Mouse (Mus musculus): Measurements from ENCODE around the gene Ttc3. TPM values are rescaled to one million over a fixed set of nuclear protein-coding genes. Genes with fewer than 3 reads are reported as not detected.
A peak's percentile ranks its signal among the peaks of the same experiment; 100 is the strongest.

The Ttc3 gene
- polyA plus RNA-seq, 1 experiment from 2014 or later: 25.0 TPM

DNA sequence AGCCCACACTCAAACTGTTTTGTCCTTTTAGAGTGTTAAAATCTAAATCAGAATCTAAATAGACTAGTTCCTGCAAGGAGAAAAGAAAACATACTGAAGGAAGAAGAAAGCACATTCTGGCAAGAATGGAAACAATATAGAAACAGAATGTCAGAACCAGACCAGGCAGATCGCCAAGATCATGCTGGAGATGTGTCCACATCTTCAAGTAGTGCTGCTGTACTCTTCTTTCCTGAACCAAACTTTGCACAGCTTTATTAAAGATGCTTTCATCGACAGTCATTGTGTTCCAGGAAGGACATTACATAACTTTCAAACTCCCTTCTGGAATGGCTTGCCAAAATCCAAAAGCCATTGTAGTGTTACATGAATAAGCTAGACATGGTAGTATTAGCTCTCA, 66.4 kb downstream of the Ttc3 start:
- Histone ChIP-seq H3K36me3 (ENCODE audit: control insufficient read depth, insufficient read depth) (peaks cover 24% of the 10 kb centered on the region), H3K9ac (ENCODE audit: low read depth, low read length) (no peak overlapping the region), H3K27me3 (ENCODE audit: control insufficient read depth, insufficient read depth, low read depth, low read length) (no peaks in the 10 kb centered on the region), H3K27ac (ENCODE audit: low read length) (no peak overlapping the region), H3K4me2 (ENCODE audit: low read depth, low read length) (no peak overlapping the region), H3K9me3 (replicated peaks; ENCODE audit: control insufficient read depth, low read length) (no peaks in the 10 kb centered on the region), H3K4me1 (ENCODE audit: control insufficient read depth, low read depth, low read length) (no peaks in the 10 kb centered on the region), H3K4me3 (ENCODE audit: low read depth, low read length) (no peak overlapping the region)
- 67% methylated on average over 2 of the region's 2 CpGs for WGBS (ENCODE audit: insufficient replicate concordance)
- no peak for ATAC-seq (ENCODE audit: low read depth)

DNA sequence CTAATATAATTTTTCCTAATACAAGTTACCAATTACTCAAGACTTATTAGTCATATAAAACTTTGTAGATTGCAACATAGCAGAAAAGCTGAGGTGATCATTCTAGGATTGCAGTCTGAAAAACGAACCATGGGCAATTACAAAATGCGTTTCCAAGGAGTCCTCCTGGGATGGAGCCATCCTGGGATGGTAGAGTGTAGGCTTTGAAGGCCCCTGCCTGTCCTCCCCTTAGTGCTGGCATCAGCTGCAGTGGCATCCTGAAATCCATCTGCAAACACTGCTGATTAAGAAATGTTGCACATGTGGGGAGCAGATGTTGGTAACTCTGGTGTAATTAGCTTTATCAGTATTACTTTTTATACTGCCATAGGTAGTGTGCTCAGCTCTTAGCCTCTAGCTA, 70.9 kb downstream of the Ttc3 start:
- Histone ChIP-seq H3K27ac (ENCODE audit: low read length) (no peak overlapping the region), H3K9me3 (replicated peaks; ENCODE audit: control insufficient read depth, low read length) (no peaks in the 10 kb centered on the region)
- whole genome bisulfite sequencing (ENCODE audit: insufficient replicate concordance): 58% methylated on average over 2 of the region's 2 CpGs

DNA sequence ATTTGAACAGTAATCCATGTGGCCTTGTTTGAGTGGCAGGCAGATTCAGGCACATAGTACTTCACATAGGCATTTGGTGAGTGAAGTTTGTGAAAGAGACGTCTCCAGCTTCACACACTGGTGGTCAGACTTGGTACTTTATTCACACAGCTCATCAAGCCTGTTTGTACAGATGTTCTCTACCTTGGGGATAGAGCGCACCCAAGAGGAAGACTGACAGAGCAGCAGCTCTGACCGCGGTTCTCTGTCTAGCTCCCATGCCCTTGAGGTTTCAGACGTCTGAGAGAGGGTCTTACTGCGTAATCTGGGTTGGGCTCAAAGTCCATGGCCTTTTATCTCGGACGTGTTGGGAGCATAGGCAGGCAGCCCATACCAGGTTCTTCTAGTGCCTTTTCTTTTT, 78.7 kb downstream of the Ttc3 start:
- peak; percentile 39; the same call in 1 of the 2 replicates for ATAC-seq (ENCODE audit: low read depth)
- no peak overlapping the region; the same call in 1 of the 2 replicates for H3K27ac ChIP-seq (ENCODE audit: low read length)
- no peak overlapping the region for H3K4me3 ChIP-seq (ENCODE audit: low read depth, low read length)
- H3K9ac ChIP-seq (ENCODE audit: low read depth, low read length): no peak overlapping the region
- no peaks in the 10 kb centered on the region for H3K9me3 ChIP-seq (replicated peaks; ENCODE audit: control insufficient read depth, low read length)
- H3K4me2 ChIP-seq (ENCODE audit: low read depth, low read length): no peak overlapping the region
- H3K4me1 ChIP-seq (ENCODE audit: control insufficient read depth, low read depth, low read length): peaks cover 2% of the 10 kb centered on the region
- no peaks in the 10 kb centered on the region for H3K36me3 ChIP-seq (ENCODE audit: control insufficient read depth, insufficient read depth)
- WGBS (ENCODE audit: insufficient replicate concordance): 63% methylated on average over 8 of the region's 8 CpGs
- H3K27me3 ChIP-seq (ENCODE audit: control insufficient read depth, insufficient read depth, low read depth, low read length): no peaks in the 10 kb centered on the region

More for the DNA sequence above, 70.9 kb downstream of the Ttc3 start:
- peaks cover 26% of the 10 kb centered on the region for H3K36me3 ChIP-seq (ENCODE audit: control insufficient read depth, insufficient read depth)
- H3K27me3 ChIP-seq (ENCODE audit: control insufficient read depth, insufficient read depth, low read depth, low read length): no peaks in the 10 kb centered on the region
- H3K9ac ChIP-seq (ENCODE audit: low read depth, low read length): no peak overlapping the region
- no peaks in the 10 kb centered on the region for H3K4me1 ChIP-seq (ENCODE audit: control insufficient read depth, low read depth, low read length)
- no peak overlapping the region for H3K4me3 ChIP-seq (ENCODE audit: low read depth, low read length)
- ATAC-seq (ENCODE audit: low read depth): no peak
- no peak overlapping the region for H3K4me2 ChIP-seq (ENCODE audit: low read depth, low read length)

DNA sequence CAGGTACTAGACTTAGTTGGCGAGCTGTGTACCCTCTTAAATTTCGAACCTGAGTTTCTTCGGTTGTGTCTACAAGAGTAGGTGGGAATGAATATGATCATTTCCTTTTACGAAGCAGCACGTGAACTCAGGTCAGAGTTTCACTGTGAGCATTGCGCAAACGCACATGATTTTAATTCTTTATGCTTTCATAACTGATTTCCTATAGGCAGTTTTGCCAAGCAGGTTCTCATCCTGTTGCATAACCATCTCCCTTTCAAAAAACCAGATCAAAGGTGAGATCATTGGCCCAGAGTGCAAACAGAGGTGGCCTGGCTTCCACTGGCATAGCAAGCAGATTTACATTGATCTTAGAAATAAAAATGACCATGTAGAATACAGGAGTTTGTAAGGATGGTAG, 79.2 kb downstream of the Ttc3 start:
- Histone ChIP-seq H3K27ac (ENCODE audit: low read length) (no peak overlapping the region), H3K4me1 (ENCODE audit: control insufficient read depth, low read depth, low read length) (peaks cover 2% of the 10 kb centered on the region), H3K4me3 (ENCODE audit: low read depth, low read length) (no peak overlapping the region), H3K4me2 (ENCODE audit: low read depth, low read length) (no peak overlapping the region), H3K9me3 (replicated peaks; ENCODE audit: control insufficient read depth, low read length) (no peaks in the 10 kb centered on the region), H3K27me3 (ENCODE audit: control insufficient read depth, insufficient read depth, low read depth, low read length) (no peaks in the 10 kb centered on the region), H3K36me3 (ENCODE audit: control insufficient read depth, insufficient read depth) (no peaks in the 10 kb centered on the region), H3K9ac (ENCODE audit: low read depth, low read length) (no peak overlapping the region)
- 75% methylated on average over 7 of the region's 7 CpGs for WGBS (ENCODE audit: insufficient replicate concordance)
- peak; percentile 54; the same call in 1 of the 2 replicates for ATAC-seq (ENCODE audit: low read depth)

DNA sequence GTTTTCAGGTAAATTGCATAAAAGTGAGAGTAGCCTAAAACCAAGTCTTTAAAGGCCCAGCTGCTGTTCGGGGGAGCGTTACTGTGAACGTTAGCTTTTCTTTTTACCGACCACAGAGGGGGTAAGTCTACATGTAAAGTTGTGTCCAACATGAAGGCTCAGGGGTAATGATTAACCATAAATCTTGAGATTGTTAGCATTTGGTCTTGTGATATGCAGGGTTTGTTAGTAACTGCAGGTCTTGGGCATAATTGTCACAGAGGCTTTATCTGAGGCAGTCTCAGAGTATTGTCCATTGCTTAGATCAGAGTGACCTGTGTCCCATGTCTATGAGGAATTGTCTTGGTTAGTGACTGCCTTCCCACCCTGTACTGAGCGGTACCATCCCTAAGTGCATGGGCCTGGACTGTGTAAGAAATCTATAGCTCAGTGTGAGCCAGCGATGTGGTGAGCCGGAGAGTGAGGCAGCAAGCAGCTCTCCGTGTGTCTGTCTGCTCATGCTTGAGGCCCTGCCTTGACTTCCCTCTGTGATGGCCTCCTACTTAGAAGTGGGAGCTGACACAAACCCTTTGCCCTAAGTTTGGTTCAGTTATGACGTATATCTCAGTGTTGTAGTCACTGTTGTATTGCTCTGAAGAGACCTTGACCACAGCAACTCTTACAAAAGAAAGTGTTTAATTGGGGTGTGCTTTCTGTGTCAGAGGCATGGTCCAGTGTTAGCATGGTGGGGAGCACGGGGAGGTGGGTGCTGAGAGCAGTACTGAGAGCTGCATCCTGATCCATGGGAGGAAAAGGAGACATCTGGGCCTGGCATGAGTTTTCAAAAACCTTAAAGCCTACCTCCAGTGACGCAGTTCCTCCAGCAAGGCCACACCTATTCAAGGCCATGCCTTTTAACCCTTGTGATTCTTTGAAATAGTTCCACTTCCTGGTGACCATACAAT, 81.4 kb downstream of the Ttc3 start:
- Histone ChIP-seq H3K4me3 (ENCODE audit: low read depth, low read length) (no peak overlapping the region), H3K9ac (ENCODE audit: low read depth, low read length) (no peak overlapping the region), H3K4me1 (ENCODE audit: control insufficient read depth, low read depth, low read length) (peaks cover 2% of the 10 kb centered on the region), H3K9me3 (replicated peaks; ENCODE audit: control insufficient read depth, low read length) (no peaks in the 10 kb centered on the region), H3K27ac (ENCODE audit: low read length) (no peak overlapping the region), H3K36me3 (ENCODE audit: control insufficient read depth, insufficient read depth) (no peaks in the 10 kb centered on the region; the same call in 1 of the 2 replicates), H3K4me2 (ENCODE audit: low read depth, low read length) (no peak overlapping the region), H3K27me3 (ENCODE audit: control insufficient read depth, insufficient read depth, low read depth, low read length) (no peaks in the 10 kb centered on the region)
- ATAC-seq (ENCODE audit: low read depth): no peak
- 71% methylated on average over 11 of the region's 11 CpGs for WGBS (ENCODE audit: insufficient replicate concordance)

DNA sequence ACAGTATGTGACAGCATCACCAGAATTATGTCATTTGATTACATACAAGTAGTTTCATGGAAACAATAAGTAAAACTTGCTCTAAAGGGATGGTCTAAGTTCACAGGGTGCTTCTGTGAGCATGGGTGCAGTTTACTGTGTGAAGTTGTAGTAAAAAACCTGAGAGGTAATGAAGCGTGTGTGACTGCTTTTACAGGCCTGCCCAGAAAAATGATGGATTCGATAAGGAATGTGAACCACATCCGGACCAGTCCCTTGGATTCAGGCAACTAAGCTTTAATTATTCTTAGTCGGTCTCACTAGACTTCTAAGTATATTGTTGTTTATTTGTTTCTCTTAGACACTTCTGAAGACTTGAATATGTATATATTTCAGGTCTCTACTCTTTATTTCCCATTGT, 82.3 kb downstream of the Ttc3 start:
- 74% methylated on average over 4 of the region's 4 CpGs for WGBS (ENCODE audit: insufficient replicate concordance)
- Histone ChIP-seq H3K9me3 (replicated peaks; ENCODE audit: control insufficient read depth, low read length) (no peaks in the 10 kb centered on the region), H3K36me3 (ENCODE audit: control insufficient read depth, insufficient read depth) (no peaks in the 10 kb centered on the region; the same call in 1 of the 2 replicates), H3K9ac (ENCODE audit: low read depth, low read length) (no peak overlapping the region), H3K27me3 (ENCODE audit: control insufficient read depth, insufficient read depth, low read depth, low read length) (no peaks in the 10 kb centered on the region), H3K4me2 (ENCODE audit: low read depth, low read length) (no peak overlapping the region), H3K27ac (ENCODE audit: low read length) (no peak overlapping the region), H3K4me3 (ENCODE audit: low read depth, low read length) (no peak overlapping the region), H3K4me1 (ENCODE audit: control insufficient read depth, low read depth, low read length) (peaks cover 2% of the 10 kb centered on the region)
- ATAC-seq (ENCODE audit: low read depth): no peak

DNA sequence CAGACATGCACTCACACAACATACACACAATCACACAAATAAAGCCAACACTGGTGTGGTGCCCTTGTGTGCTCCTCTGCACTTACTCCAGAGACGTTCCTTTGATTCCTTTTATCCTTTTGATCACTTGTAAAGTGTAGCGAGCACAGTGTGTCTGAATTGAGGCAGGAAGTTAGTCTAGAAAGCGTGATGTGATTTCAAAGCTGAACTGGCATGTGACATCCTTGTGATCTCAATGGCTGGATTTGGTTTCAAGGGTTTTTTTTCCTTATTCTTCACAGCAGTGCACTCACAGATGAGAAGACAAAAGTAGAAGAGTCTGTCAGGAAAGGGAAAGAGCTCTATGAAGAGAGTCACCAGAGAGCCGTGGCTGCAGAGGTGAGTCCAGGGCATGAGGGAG, 83.7 kb downstream of the Ttc3 start:
- Histone ChIP-seq H3K36me3 (ENCODE audit: control insufficient read depth, insufficient read depth) (peaks cover 3% of the 10 kb centered on the region), H3K4me1 (ENCODE audit: control insufficient read depth, low read depth, low read length) (peaks cover 2% of the 10 kb centered on the region), H3K27me3 (ENCODE audit: control insufficient read depth, insufficient read depth, low read depth, low read length) (no peaks in the 10 kb centered on the region), H3K27ac (ENCODE audit: low read length) (no peak overlapping the region), H3K9ac (ENCODE audit: low read depth, low read length) (no peak overlapping the region), H3K4me3 (ENCODE audit: low read depth, low read length) (no peak overlapping the region), H3K9me3 (replicated peaks; ENCODE audit: control insufficient read depth, low read length) (no peaks in the 10 kb centered on the region), H3K4me2 (ENCODE audit: low read depth, low read length) (no peak overlapping the region)
- 68% methylated on average over 4 of the region's 4 CpGs for WGBS (ENCODE audit: insufficient replicate concordance)
- no peak for ATAC-seq (ENCODE audit: low read depth)

DNA sequence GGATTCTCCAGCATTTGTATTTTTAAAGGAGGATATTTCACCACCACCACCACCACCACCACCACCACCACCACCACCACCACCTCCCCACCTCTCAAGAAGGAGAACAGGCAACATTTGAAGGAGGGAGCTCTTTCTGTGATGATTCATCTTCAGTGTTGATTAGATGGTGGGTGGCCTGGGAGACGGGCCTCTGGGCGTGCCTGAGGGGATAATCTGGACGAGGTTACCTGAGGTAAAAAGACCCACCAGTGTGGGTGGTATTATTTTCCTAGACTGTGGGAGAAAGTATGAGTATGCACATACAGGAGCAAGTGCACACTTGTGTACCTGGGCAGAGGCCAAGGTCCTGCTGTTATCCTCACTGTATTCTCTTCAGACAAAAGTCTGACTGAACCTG, 93.6 kb downstream of the Ttc3 start:
- Histone ChIP-seq H3K4me3 (ENCODE audit: low read depth, low read length) (no peak overlapping the region), H3K27me3 (ENCODE audit: control insufficient read depth, insufficient read depth, low read depth, low read length) (no peaks in the 10 kb centered on the region), H3K9me3 (replicated peaks; ENCODE audit: control insufficient read depth, low read length) (no peaks in the 10 kb centered on the region), H3K9ac (ENCODE audit: low read depth, low read length) (no peak overlapping the region), H3K4me2 (ENCODE audit: low read depth, low read length) (no peak overlapping the region), H3K27ac (ENCODE audit: low read length) (no peak overlapping the region), H3K36me3 (ENCODE audit: control insufficient read depth, insufficient read depth) (peaks cover 21% of the 10 kb centered on the region), H3K4me1 (ENCODE audit: control insufficient read depth, low read depth, low read length) (no peaks in the 10 kb centered on the region)
- no peak for ATAC-seq (ENCODE audit: low read depth)
- WGBS (ENCODE audit: insufficient replicate concordance): 67% methylated on average over 3 of the region's 3 CpGs

DNA sequence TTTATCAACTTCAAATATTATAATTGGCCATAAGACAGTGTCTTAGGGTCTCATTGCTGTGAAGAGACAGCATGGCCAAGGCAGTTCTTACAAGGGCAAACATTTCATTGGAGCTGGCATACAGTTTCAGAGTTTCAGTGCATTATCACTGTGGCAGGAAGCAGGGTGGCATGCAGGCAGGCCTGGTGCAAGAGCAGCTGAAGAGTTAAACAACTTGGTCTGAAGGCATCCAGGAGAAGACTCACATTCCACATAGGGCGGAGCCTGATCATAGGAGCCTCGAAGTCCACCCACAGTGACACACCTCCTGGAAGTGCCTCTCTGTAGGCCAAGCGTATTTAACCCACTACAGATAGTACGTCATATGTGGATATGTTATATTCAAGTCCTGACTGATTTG, 95.5 kb downstream of the Ttc3 start:
- Histone ChIP-seq H3K9ac (ENCODE audit: low read depth, low read length) (no peak overlapping the region), H3K4me2 (ENCODE audit: low read depth, low read length) (no peak overlapping the region), H3K4me1 (ENCODE audit: control insufficient read depth, low read depth, low read length) (no peaks in the 10 kb centered on the region), H3K36me3 (ENCODE audit: control insufficient read depth, insufficient read depth) (peaks cover 14% of the 10 kb centered on the region; the same call in 1 of the 2 replicates), H3K27me3 (ENCODE audit: control insufficient read depth, insufficient read depth, low read depth, low read length) (no peaks in the 10 kb centered on the region), H3K4me3 (ENCODE audit: low read depth, low read length) (no peak overlapping the region), H3K9me3 (replicated peaks; ENCODE audit: control insufficient read depth, low read length) (no peaks in the 10 kb centered on the region), H3K27ac (ENCODE audit: low read length) (no peak overlapping the region)
- no peak for ATAC-seq (ENCODE audit: low read depth)
- WGBS (ENCODE audit: insufficient replicate concordance): 61% methylated on average over 4 of the region's 4 CpGs

All from liver, embryonic 16.5 days (tissue).